Mouse (Mus musculus) gonadal fat pad, adult 2 months (tissue): ENCODE data around the gene Cers3. TPM values are rescaled to one million over a fixed set of nuclear protein-coding genes. Genes with fewer than 3 reads are reported as not detected.

Experiments used
- DNase-seq: peaks from one replicate; pipeline ENCODE4 v3.0.0-alpha.2; 2012; ENCODE audit warnings: low read depth
- polyA plus RNA-seq: library from polyadenylated mRNA; depleted of rRNA; stranded (reverse); fragments of >200 nt; gene quantifications from 2 replicates; pipeline ENCODE4 v1.2.3, GENCODE M21; 2012

The Cers3 gene
- polyA plus RNA-seq, 1 experiment, result 1.7 TPM

GRCm38 (mm10) chr7:66779944-66780942, 36.9 kb downstream of the Cers3 start:
- no peak for DNase-seq

GRCm38 (mm10) chr7:66786476-66786875, 43.2 kb downstream of the Cers3 start:
- no peak for DNase-seq

GRCm38 (mm10) chr7:66787816-66788215, 44.5 kb downstream of the Cers3 start:
- DNase-seq, result no peak

GRCm38 (mm10) chr7:66789860-66790748, 46.8 kb downstream of the Cers3 start:
- peak; percentile 59 for DNase-seq

GRCm38 (mm10) chr7:66791022-66791421, 47.7 kb downstream of the Cers3 start:
- no peak for DNase-seq

- DNase-seq, result no peak
Measured at GRCm38 (mm10) chr7:66796909-66797308, 53.6 kb downstream of the Cers3 start.

GRCm38 (mm10) chr7:66797345-66797744, 54.0 kb downstream of the Cers3 start:
- DNase-seq, result no peak

- no peak for DNase-seq
Measured at GRCm38 (mm10) chr7:66798826-66799225, 55.5 kb downstream of the Cers3 start.

- peak; percentile 19 for DNase-seq
Measured at GRCm38 (mm10) chr7:66800784-66801183, 57.5 kb downstream of the Cers3 start.

- peak; percentile 36 for DNase-seq
Measured at GRCm38 (mm10) chr7:66801785-66802184, 58.5 kb downstream of the Cers3 start.

- DNase-seq, result no peak
Measured at GRCm38 (mm10) chr7:66803798-66804197, 60.5 kb downstream of the Cers3 start.

- DNase-seq, result no peak
Measured at GRCm38 (mm10) chr7:66806801-66807200, 63.5 kb downstream of the Cers3 start.

- DNase-seq, result no peak
Measured at GRCm38 (mm10) chr7:66810436-66810835, 67.1 kb downstream of the Cers3 start.

- DNase-seq, result no peak
Measured at GRCm38 (mm10) chr7:66811294-66811693, 68.0 kb downstream of the Cers3 start.

- DNase-seq, result no peak
Measured at GRCm38 (mm10) chr7:66812289-66812688, 69.0 kb downstream of the Cers3 start.

- no peak for DNase-seq
Measured at GRCm38 (mm10) chr7:66812737-66813136, 69.4 kb downstream of the Cers3 start.

- DNase-seq, result no peak
Measured at GRCm38 (mm10) chr7:66813172-66813571, 69.9 kb downstream of the Cers3 start.

- DNase-seq, result no peak
Measured at GRCm38 (mm10) chr7:66815526-66815925, 72.2 kb downstream of the Cers3 start.

- DNase-seq, result no peak
Measured at GRCm38 (mm10) chr7:66820034-66820433, 76.7 kb downstream of the Cers3 start.

GRCm38 (mm10) chr7:66830803-66831202, 87.5 kb downstream of the Cers3 start:
- DNase-seq, result no peak

- no peak for DNase-seq
Measured at GRCm38 (mm10) chr7:66831295-66831694, 88.0 kb downstream of the Cers3 start.

GRCm38 (mm10) chr7:66839463-66840007, 96.2 kb downstream of the Cers3 start, which contains the start of gene Adamts17:
Gene Adamts17 (plus strand): TSS chr7:66839735.
- peak; percentile 74 for DNase-seq
